Mouse (Mus musculus) central nervous system, embryonic 14 days (tissue): ENCODE measurements around the gene Gm28557. TPM values are rescaled to one million over a fixed set of nuclear protein-coding genes. Genes with fewer than 3 reads are reported as not detected.

Source experiments
- polyA plus RNA-seq: library from polyadenylated mRNA; depleted of rRNA; stranded (reverse); fragments of >200 nt; gene quantifications from 2 replicates; pipeline ENCODE4 v1.2.3, GENCODE M21; 2012; rRNA removed

Gm28557 gene
- polyA plus RNA-seq, result 2.7 TPM in 2 replicates

GRCm38 (mm10) chr13:67108194-67108820 lies at the start of gene Gm28557:
Gene Gm28557 (minus strand): TSS chr13:67108604.

GRCm38 (mm10) chr13:67121360-67121759 lies 13.0 kb upstream of the Gm28557 start, which contains the start of gene Zfp759:
Gene Zfp759 (plus strand): TSS chr13:67121660.

GRCm38 (mm10) chr13:67116163-67116562 lies 7.8 kb upstream of the Gm28557 start, which contains the start of gene Rslcan18:
Gene Rslcan18 (minus strand): TSS chr13:67116263.

GRCm38 (mm10) chr13:67097876-67098275 lies 10.5 kb downstream of the Gm28557 start, which contains the start of gene Zfp708:
Gene Zfp708 (minus strand): TSS chr13:67097976.

GRCm38 (mm10) chr13:67060786-67061358 lies 47.5 kb downstream of the Gm28557 start, which contains the start of gene Zfp712:
Gene Zfp712 (minus strand): TSS chr13:67061170.

Other genes starting within 250 kb of the Gm28557 start
- 3.0 and 3.3 TPM in 2 replicates for gene Gm10767, start 203.7 kb downstream of the Gm28557 start, polyA plus RNA-seq
- gene Zfp712, start 47.4 kb downstream of the Gm28557 start, polyA plus RNA-seq, result 3.0 and 3.1 TPM in 2 replicates
- gene Zfp708, start 10.6 kb downstream of the Gm28557 start, polyA plus RNA-seq, result 5.6 and 6.2 TPM in 2 replicates
- 0.08 and 0.10 TPM in 2 replicates for gene Rslcan18, start 7.7 kb upstream of the Gm28557 start, polyA plus RNA-seq
- 2.8 TPM in 2 replicates for gene Zfp759, start 13.1 kb upstream of the Gm28557 start, polyA plus RNA-seq
- 5.2 and 5.4 TPM in 2 replicates for gene Rsl1, start 64.6 kb upstream of the Gm28557 start, polyA plus RNA-seq
- 1.3 and 1.4 TPM in 2 replicates for gene Zfp455, start 85.9 kb upstream of the Gm28557 start, polyA plus RNA-seq
- gene Zfp458, start 169.9 kb upstream of the Gm28557 start, polyA plus RNA-seq, result 3.0 and 3.6 TPM in 2 replicates
- 2.1 and 2.5 TPM in 2 replicates for gene Zfp457, start 197.9 kb upstream of the Gm28557 start, polyA plus RNA-seq
- 2.3 and 2.5 TPM in 2 replicates for gene Zfp595, start 224.0 kb upstream of the Gm28557 start, polyA plus RNA-seq